Mouse (Mus musculus) spleen, postnatal 10 days (tissue): ENCODE measurements around the gene Clint1.
A peak's percentile ranks its signal among the peaks of the same experiment; 100 is the strongest.

Experiments used
- DNase-seq, 2 experiments: peaks; one replicate each; pipeline ENCODE4 v3.0.0; 2021 to 2022; ENCODE audit warnings: low spot score in 2 of 2

The Clint1 gene

DNA sequence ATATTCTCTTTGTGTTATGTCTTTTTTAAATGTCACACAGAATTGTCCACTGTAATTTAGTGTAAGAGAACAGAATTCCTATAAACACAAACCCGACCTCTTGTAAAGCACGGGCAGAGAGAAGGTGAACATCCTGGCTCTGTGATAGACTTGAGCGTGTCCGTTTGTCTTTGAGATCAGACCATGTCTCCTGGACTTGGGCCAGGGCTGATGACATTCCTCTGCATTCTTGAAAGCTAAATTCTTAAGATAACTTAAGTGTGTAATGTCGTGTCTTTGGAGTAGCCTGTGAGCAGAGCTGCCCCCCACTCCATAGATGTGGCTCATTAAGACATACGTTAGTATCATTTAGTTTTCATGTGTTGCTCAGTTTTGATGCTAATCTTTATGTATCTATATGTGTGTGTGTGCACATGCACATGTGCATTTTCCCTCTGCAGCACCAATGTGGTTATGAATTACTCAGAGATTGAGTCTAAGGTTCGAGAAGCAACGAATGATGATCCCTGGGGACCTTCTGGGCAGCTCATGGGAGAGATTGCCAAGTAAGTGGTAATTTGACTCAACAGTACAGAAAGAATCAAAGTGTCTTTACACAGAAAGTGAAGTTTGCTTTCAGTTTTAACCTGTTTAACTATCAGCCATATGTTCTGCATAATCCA is 31.6 kb downstream of the Clint1 start:
- no peak for DNase-seq

- DNase-seq: no peak
Observed at GRCm38 (mm10) chr11:45884029-45884428, 32.2 kb downstream of the Clint1 start.

- no peak for DNase-seq
Observed at GRCm38 (mm10) chr11:45885606-45886230, 33.9 kb downstream of the Clint1 start.

DNA sequence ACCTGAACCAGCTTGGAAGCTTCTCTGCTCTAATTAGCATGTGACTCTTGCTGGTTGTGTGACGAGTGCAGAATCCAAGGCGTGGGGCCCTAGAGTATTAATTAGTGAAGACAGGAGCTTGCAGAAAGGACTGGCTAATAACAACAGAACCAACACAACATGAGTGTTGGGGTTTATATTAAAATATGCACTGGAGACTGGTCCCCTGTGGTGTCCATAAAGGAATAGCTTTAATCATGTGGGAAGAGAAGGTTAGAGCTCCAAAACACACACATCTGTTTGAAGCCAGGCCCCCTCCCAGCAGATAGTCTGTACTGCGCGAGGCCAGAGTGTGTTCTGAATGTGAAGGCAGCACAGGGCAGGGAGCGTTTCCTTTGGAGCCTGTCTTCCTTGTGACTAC is 34.7 kb downstream of the Clint1 start:
- no peak for DNase-seq

- no peak for DNase-seq
Observed at GRCm38 (mm10) chr11:45888471-45889030, 36.7 kb downstream of the Clint1 start.

- no peak for DNase-seq
Observed at GRCm38 (mm10) chr11:45889981-45890380, 38.1 kb downstream of the Clint1 start.

- DNase-seq: no peak
Observed at GRCm38 (mm10) chr11:45890423-45890822, 38.6 kb downstream of the Clint1 start.

DNA sequence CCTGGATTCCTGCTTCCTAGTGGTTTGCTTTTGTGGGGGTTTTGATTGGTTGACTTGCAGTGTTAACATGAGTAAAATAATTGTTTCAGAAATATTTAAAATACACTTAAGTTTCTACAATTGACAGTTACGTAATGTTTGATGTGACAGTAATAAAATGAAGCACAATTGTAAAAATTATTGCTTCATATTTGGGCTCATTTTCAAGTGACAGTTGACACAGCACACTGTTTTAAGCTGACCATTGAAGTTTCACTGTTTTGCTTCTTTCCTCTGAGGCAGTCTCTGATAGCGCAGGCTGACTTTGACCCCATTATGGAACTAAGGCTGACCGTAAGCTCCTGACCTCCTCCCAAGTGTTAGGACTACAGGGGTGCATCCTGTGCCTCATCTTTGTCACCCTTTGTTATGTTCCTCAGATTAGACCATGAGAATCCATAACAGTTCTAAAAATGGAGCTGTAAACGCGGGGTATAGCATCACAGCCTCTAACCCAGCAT is 41.1 kb downstream of the Clint1 start:
- no peak for DNase-seq

- DNase-seq: no peak
Observed at GRCm38 (mm10) chr11:45897392-45897791, 45.5 kb downstream of the Clint1 start.

GRCm38 (mm10) chr11:45900233-45901015 is 48.6 kb downstream of the Clint1 start:
- DNase-seq: no peak

GRCm38 (mm10) chr11:45906109-45906786 is 54.4 kb downstream of the Clint1 start:
- DNase-seq: peak in 1 of 2 experiments; percentile 30

- DNase-seq: no peak
Observed at GRCm38 (mm10) chr11:45907301-45907700, 55.5 kb downstream of the Clint1 start.

DNA sequence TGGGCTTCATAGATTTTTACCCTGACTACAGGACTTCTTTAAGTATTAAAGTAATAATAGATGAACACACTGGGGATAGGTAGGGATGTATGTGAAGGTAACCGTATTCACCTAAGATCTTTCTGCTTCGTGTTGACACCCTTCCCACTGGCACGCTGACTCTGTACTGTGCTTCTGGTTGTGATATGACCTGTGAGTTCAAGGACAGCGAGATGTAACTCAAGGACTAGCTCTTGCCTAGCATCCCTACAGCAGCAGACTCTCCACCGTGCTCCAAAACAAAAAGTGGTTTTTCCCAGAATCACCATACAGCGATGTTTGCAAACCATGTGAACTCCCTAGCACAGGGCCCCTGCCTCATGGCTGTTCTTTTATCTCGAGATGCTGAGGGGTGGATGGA is 56.2 kb downstream of the Clint1 start:
- DNase-seq: no peak

DNA sequence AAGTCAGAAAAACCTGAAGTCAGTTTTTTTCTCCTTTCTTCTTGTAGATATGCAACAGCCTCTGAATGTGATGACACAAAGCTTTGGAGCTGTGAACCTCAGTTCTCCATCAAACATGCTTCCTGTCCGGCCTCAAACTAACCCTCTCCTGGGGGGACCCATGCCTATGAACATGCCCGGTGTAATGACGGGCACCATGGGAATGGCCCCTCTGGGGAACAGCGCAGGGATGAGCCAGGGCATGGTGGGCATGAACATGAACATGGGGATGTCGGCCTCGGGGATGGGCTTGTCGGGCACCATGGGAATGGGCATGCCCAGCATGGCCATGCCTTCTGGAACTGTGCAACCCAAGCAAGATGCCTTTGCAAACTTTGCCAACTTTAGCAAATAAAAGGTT is 57.0 kb downstream of the Clint1 start:
- DNase-seq: no peak

DNA sequence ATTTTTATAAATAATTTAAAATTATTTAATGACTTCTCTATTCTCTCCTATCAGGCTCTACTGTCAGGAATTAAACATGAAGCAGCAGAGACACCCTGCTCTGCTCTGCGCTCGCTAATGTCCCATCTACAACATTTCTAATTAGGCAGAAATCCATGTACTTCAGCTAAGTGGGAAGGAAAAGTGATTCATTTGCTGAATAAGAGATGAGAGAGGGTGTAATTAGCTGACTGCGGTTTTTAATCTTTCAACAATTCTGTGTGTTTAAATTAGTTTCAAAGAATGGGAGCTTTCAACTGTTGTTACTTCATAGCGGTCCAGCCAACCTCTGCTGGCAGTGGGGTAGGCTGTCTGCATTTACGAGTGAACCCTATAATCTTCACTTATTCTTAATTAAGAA is 58.9 kb downstream of the Clint1 start:
- DNase-seq: no peak

GRCm38 (mm10) chr11:45916196-45916595 is 64.3 kb downstream of the Clint1 start:
- no peak for DNase-seq

- DNase-seq: no peak
Observed at GRCm38 (mm10) chr11:45918018-45918417, 66.2 kb downstream of the Clint1 start.

- DNase-seq: no peak
Observed at GRCm38 (mm10) chr11:45918836-45919235, 67.0 kb downstream of the Clint1 start.

DNA sequence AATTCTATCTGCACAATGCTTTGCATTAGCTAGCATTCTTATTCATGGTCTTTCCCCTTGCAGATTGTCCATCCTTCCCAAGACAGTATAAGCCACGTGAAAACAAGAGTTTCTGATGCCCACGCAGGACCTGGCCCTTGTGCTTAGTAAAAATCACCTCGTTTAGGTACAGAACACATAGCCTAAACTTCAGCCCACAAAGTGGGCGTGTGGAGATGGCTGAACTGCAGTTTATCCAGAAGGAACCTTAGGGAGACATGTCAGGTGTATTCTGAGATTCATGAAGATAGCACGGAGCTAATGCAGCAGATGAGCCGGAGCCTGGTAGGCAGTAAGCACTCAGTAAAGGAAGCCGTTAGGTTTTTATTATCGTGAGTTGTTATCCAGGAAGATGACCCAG is 69.2 kb downstream of the Clint1 start:
- no peak for DNase-seq

GRCm38 (mm10) chr11:45921480-45921898 is 69.6 kb downstream of the Clint1 start:
- DNase-seq: no peak

GRCm38 (mm10) chr11:45925436-45925835 is 73.6 kb downstream of the Clint1 start:
- DNase-seq: no peak

- peak; percentile 66 to 79 for DNase-seq
Observed at GRCm38 (mm10) chr11:45926640-45927082, 74.8 kb downstream of the Clint1 start.
